ENCODE assay signal across 19 mouse cellular contexts in genomic region chr6:38232917-38233316, GRCm38 (mm10). TPM values are rescaled to one million over a fixed set of nuclear protein-coding genes. Genes with fewer than 3 reads are reported as not detected.
A peak's percentile ranks its signal among the peaks of the same experiment; 100 is the strongest.
DNase-seq lines count a peak whose midpoint lies in the region; ATAC-seq lines count a peak whose summit lies in the region.
"Had no signal": no experiment of that assay in that cellular context is flagged by ENCODE, and none has a peak within 500 bp of the region (broad histone marks: within the 10 kb centered on the region; RNA-seq: fewer than 3 reads in every experiment).

No protein-coding gene starts in this region.

- WGBS in hindbrain, embryonic 12.5 days: 70% methylated on average over 3 of the region's 3 CpGs
- WGBS in hindbrain, embryonic 11.5 days: 69% methylated on average over 3 of the region's 3 CpGs
- WGBS in midbrain, embryonic 14.5 days: 75% methylated on average over 3 of the region's 3 CpGs
- WGBS in midbrain, embryonic 15.5 days: 77% methylated on average over 3 of the region's 3 CpGs
- WGBS in hindbrain, embryonic 13.5 days: 70% methylated on average over 3 of the region's 3 CpGs
- WGBS in neural tube, embryonic 15.5 days: 68% methylated on average over 3 of the region's 3 CpGs

- H3K9ac ChIP-seq in hindbrain, embryonic 12.5 days: no peak overlapping the region
- no peak overlapping the region for H3K9ac ChIP-seq in hindbrain, embryonic 11.5 days (ENCODE audit: low read depth, low read length)
- H3K9ac ChIP-seq in midbrain, embryonic 14.5 days (replicated peaks; ENCODE audit: low read length): no peak overlapping the region
- no peak overlapping the region for H3K9ac ChIP-seq in midbrain, embryonic 15.5 days
- H3K9ac ChIP-seq in hindbrain, embryonic 13.5 days: no peak overlapping the region
- H3K9ac ChIP-seq in neural tube, embryonic 15.5 days (replicated peaks): no peak overlapping the region
- H3K9ac ChIP-seq: embryonic facial prominence, embryonic 13.5 days; forebrain, embryonic 13.5 days; forebrain, postnatal 0 days; heart, embryonic 12.5 days; hindbrain, embryonic 15.5 days had no signal

- no peaks in the 10 kb centered on the region for H3K27me3 ChIP-seq in hindbrain, embryonic 12.5 days
- no peaks in the 10 kb centered on the region for H3K27me3 ChIP-seq in hindbrain, embryonic 11.5 days (ENCODE audit: control insufficient read depth, insufficient read depth, low read length)
- no peaks in the 10 kb centered on the region for H3K27me3 ChIP-seq in midbrain, embryonic 14.5 days (ENCODE audit: control insufficient read depth, insufficient read depth, low read length)
- no peaks in the 10 kb centered on the region for H3K27me3 ChIP-seq in midbrain, embryonic 15.5 days (replicated peaks)
- H3K27me3 ChIP-seq in hindbrain, embryonic 13.5 days: no peaks in the 10 kb centered on the region
- H3K27me3 ChIP-seq in neural tube, embryonic 15.5 days (replicated peaks): no peaks in the 10 kb centered on the region
- H3K27me3 ChIP-seq: CH12.LX; embryonic facial prominence, embryonic 13.5 days; forebrain, embryonic 13.5 days; heart, embryonic 12.5 days; hindbrain, embryonic 15.5 days; Patski had no signal

- H3K9me3 ChIP-seq in hindbrain, embryonic 12.5 days (replicated peaks): peaks cover 10% of the 10 kb centered on the region; the same call in 1 of the 2 replicates
- H3K9me3 ChIP-seq in hindbrain, embryonic 11.5 days (ENCODE audit: control insufficient read depth, low read length): no peaks in the 10 kb centered on the region
- no peaks in the 10 kb centered on the region for H3K9me3 ChIP-seq in midbrain, embryonic 14.5 days (ENCODE audit: control insufficient read depth, low read length)
- H3K9me3 ChIP-seq in midbrain, embryonic 15.5 days: no peaks in the 10 kb centered on the region
- no peaks in the 10 kb centered on the region for H3K9me3 ChIP-seq in hindbrain, embryonic 13.5 days
- no peaks in the 10 kb centered on the region for H3K9me3 ChIP-seq in neural tube, embryonic 15.5 days (replicated peaks)
- H3K9me3 ChIP-seq: forebrain, embryonic 13.5 days; hindbrain, embryonic 15.5 days had no signal

- peaks cover 20% of the 10 kb centered on the region for H3K4me1 ChIP-seq in hindbrain, embryonic 12.5 days
- H3K4me1 ChIP-seq in hindbrain, embryonic 11.5 days (replicated peaks; ENCODE audit: control insufficient read depth, insufficient read depth, low read length): 0 out of 2 replicates have a peak, but pooled peaks cover 2% of the 10 kb centered on the region
- peaks cover 10% of the 10 kb centered on the region for H3K4me1 ChIP-seq in midbrain, embryonic 14.5 days (ENCODE audit: control insufficient read depth, insufficient read depth, low read length)
- H3K4me1 ChIP-seq in midbrain, embryonic 15.5 days: peaks cover 16% of the 10 kb centered on the region
- H3K4me1 ChIP-seq in hindbrain, embryonic 13.5 days (replicated peaks): peaks cover 18% of the 10 kb centered on the region
- peaks cover 20% of the 10 kb centered on the region for H3K4me1 ChIP-seq in neural tube, embryonic 15.5 days

- H3K4me3 ChIP-seq in hindbrain, embryonic 12.5 days: no peak overlapping the region
- no peak overlapping the region for H3K4me3 ChIP-seq in hindbrain, embryonic 11.5 days (ENCODE audit: low read depth, low read length)
- no peak overlapping the region for H3K4me3 ChIP-seq in midbrain, embryonic 14.5 days (replicated peaks; ENCODE audit: low read depth, low read length)
- H3K4me3 ChIP-seq in midbrain, embryonic 15.5 days: no peak overlapping the region
- no peak overlapping the region for H3K4me3 ChIP-seq in hindbrain, embryonic 13.5 days
- no peak overlapping the region for H3K4me3 ChIP-seq in neural tube, embryonic 15.5 days (replicated peaks)
- H3K4me3 ChIP-seq: embryonic facial prominence, embryonic 13.5 days; forebrain, embryonic 13.5 days; gastrocnemius, adult 2 months; heart, embryonic 12.5 days; hindbrain, embryonic 15.5 days had no signal

- ATAC-seq in hindbrain, embryonic 12.5 days (ENCODE audit: low FRiP score): no peak
- ATAC-seq in hindbrain, embryonic 11.5 days (ENCODE audit: low FRiP score): no peak
- ATAC-seq in midbrain, embryonic 14.5 days (ENCODE audit: low FRiP score, low TSS enrichment): no peak
- no peak for ATAC-seq in midbrain, embryonic 15.5 days (replicated peaks)
- no peak for ATAC-seq in hindbrain, embryonic 13.5 days (ENCODE audit: low FRiP score)
- no peak for ATAC-seq in neural tube, embryonic 15.5 days (ENCODE audit: low FRiP score)
- ATAC-seq: activated CD4-positive, CD25-positive, alpha-beta regulatory T cell, adult 4 months; forebrain, postnatal 0 days; Patski had no signal

- 0 out of 2 replicates have a peak overlapping the region, but pooled peaks have one; percentile 18 for H3K27ac ChIP-seq in hindbrain, embryonic 12.5 days
- no peak overlapping the region for H3K27ac ChIP-seq in hindbrain, embryonic 11.5 days (ENCODE audit: low read depth, low read length)
- 0 out of 2 replicates have a peak overlapping the region, but pooled peaks have one; percentile 32 for H3K27ac ChIP-seq in midbrain, embryonic 14.5 days (replicated peaks; ENCODE audit: low read depth, low read length)
- no peak overlapping the region for H3K27ac ChIP-seq in midbrain, embryonic 15.5 days
- peak overlapping the region; percentile 62; the same call in 1 of the 2 replicates for H3K27ac ChIP-seq in hindbrain, embryonic 13.5 days
- H3K27ac ChIP-seq in neural tube, embryonic 15.5 days (replicated peaks): peak overlapping the region; percentile 41; the same call in 1 of the 2 replicates
- H3K27ac ChIP-seq: forebrain, embryonic 13.5 days; gastrocnemius, adult 2 months had no signal

- no peaks in the 10 kb centered on the region for H3K36me3 ChIP-seq in hindbrain, embryonic 12.5 days
- no peaks in the 10 kb centered on the region for H3K36me3 ChIP-seq in hindbrain, embryonic 11.5 days (ENCODE audit: control insufficient read depth, insufficient read depth, low read length)
- no peaks in the 10 kb centered on the region for H3K36me3 ChIP-seq in midbrain, embryonic 14.5 days (ENCODE audit: control insufficient read depth, insufficient read depth, low read length)
- no peaks in the 10 kb centered on the region for H3K36me3 ChIP-seq in midbrain, embryonic 15.5 days (replicated peaks)
- H3K36me3 ChIP-seq in hindbrain, embryonic 13.5 days: peaks cover 5% of the 10 kb centered on the region; the same call in 1 of the 2 replicates
- no peaks in the 10 kb centered on the region; the same call in 1 of the 2 replicates for H3K36me3 ChIP-seq in neural tube, embryonic 15.5 days
- H3K36me3 ChIP-seq: heart, embryonic 12.5 days; hindbrain, embryonic 15.5 days had no signal

- H3K4me2 ChIP-seq in hindbrain, embryonic 12.5 days (replicated peaks): no peak overlapping the region
- H3K4me2 ChIP-seq in hindbrain, embryonic 11.5 days (replicated peaks; ENCODE audit: low read depth, low read length): no peak overlapping the region
- H3K4me2 ChIP-seq in midbrain, embryonic 14.5 days (ENCODE audit: low read length): no peak overlapping the region
- no peak overlapping the region for H3K4me2 ChIP-seq in midbrain, embryonic 15.5 days
- H3K4me2 ChIP-seq in hindbrain, embryonic 13.5 days: no peak overlapping the region
- H3K4me2 ChIP-seq in neural tube, embryonic 15.5 days: no peak overlapping the region
- H3K4me2 ChIP-seq: forebrain, embryonic 13.5 days; heart, embryonic 12.5 days; hindbrain, embryonic 15.5 days had no signal

- DNase-seq in hindbrain, embryonic 11.5 days (ENCODE audit: low spot score): no peak
- DNase-seq in midbrain, embryonic 14.5 days: no peak
- DNase-seq in layer of hippocampus, adult 11-12 months (ENCODE audit: low spot score): no peak
- DNase-seq: adrenal gland, postnatal 36 days; cerebellum, adult 2 months; forebrain, postnatal 0 days; gastrocnemius, adult 2 months; gastrocnemius, postnatal 25 days had no signal

RNA-seq across cellular contexts. Expression of gene D630045J12Rik, which starts 20.9 kb away (rescaled TPM):
- polyA plus RNA-seq in hindbrain, embryonic 12.5 days (2016; fragmentation: Nextera tagmentation; extraction: Ambion mirVana): 13.9 and 14.3 TPM in 2 replicates
- 12.3 and 13.2 TPM in 2 replicates for polyA plus RNA-seq in hindbrain, embryonic 11.5 days (2014; fragmentation: Nextera tagmentation; extraction: Ambion mirVana)
- polyA plus RNA-seq in midbrain, embryonic 14.5 days (2014; fragmentation: Nextera tagmentation; extraction: Ambion mirVana): 19.6 and 21.5 TPM in 2 replicates
- polyA plus RNA-seq in midbrain, embryonic 15.5 days (2015; fragmentation: Nextera tagmentation; extraction: Ambion mirVana): 19.7 and 21.0 TPM in 2 replicates
- polyA plus RNA-seq in hindbrain, embryonic 13.5 days (2015; fragmentation: Nextera tagmentation; extraction: Ambion mirVana): 13.4 and 14.0 TPM in 2 replicates
- polyA plus RNA-seq in neural tube, embryonic 15.5 days (2015; fragmentation: Nextera tagmentation; extraction: Ambion mirVana): 11.3 and 12.6 TPM in 2 replicates

Comparison
In these comparisons a context has a peak if more than half of its experiments do, and no peak if none do; other contexts are left out.
1. H3K27ac ChIP-seq: peak in hindbrain, embryonic 12.5 days (single experiment), midbrain, embryonic 14.5 days (single experiment), hindbrain, embryonic 13.5 days (single experiment) and neural tube, embryonic 15.5 days (single experiment); none in hindbrain, embryonic 11.5 days (single experiment) and midbrain, embryonic 15.5 days (single experiment).